Mouse (Mus musculus): ENCODE data around the gene Plaur.

DNA sequence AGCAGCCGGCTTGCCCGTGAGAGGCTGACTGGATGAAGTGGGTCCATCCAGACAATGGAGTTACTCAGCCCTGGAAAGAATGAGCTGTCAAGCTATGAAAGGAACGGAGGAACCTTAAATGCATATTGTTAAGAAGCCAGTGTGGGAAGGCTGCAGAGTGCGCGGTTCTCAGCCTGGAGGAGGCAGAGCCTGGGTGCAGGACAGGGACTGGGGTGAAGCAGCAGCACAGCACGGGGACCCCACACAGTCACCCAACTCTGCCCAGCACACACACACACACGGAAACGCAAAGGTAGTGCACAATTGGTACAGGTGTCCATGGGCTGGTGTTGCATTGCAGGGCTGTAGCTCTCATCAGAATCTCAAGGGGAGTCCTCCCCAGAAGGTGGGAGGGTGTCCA is 42.7 kb upstream of the Plaur start:
- TF ChIP-seq CTCF (IDR thresholded peaks at IDR 0.05; ENCODE audit: borderline replicate concordance, insufficient read depth, low read depth, low read length) (no peak), POLR2A (IDR thresholded peaks at IDR 0.05; ENCODE audit: borderline replicate concordance, insufficient read depth, low read length) (no peak)
